Mouse (Mus musculus) embryo, embryonic 9.5 days (tissue): ENCODE data around the gene Ms4a6c.
"Not testable (repeated sequence)": the region's sequence is repeated elsewhere in the genome, so short reads cannot be mapped to it uniquely, and the experiment has no call there.

Experiments
- DNase-seq: peaks from one replicate; pipeline ENCODE4 v3.0.0-alpha.2; 2017; ENCODE audit errors: extremely low spot score

Ms4a6c gene

GRCm38 (mm10) chr19:11501326-11501725, 32.2 kb downstream of the Ms4a6c start:
- no peak for DNase-seq

DNA sequence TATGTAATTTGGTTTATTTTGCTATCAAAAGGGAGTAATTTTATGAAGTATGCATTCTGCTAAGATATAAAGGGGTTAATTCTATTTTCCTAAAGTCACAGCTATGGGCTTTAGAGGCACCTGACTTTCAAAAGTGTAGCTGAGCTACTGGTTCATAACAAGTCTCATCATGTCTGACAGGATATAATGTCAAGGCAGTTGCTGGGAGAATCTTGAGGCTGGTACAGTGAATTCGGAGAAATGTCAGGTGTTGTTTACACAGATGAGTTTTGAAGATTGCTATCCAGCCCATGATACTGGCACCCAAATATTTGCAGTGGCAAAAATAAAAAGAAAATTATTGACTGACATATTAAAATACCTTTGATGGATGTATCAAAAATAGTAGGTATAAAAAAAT, 35.7 kb downstream of the Ms4a6c start:
- no peak for DNase-seq

GRCm38 (mm10) chr19:11513458-11513857, 44.3 kb downstream of the Ms4a6c start:
- DNase-seq, result no peak

- DNase-seq, result no peak
These were observed 47.1 kb downstream of the Ms4a6c start, which contains the start of gene Ms4a6b for GRCm38 (mm10) chr19:11516246-11516645. Gene Ms4a6b, plus strand, starts transcription at chr19:11516512.

DNA sequence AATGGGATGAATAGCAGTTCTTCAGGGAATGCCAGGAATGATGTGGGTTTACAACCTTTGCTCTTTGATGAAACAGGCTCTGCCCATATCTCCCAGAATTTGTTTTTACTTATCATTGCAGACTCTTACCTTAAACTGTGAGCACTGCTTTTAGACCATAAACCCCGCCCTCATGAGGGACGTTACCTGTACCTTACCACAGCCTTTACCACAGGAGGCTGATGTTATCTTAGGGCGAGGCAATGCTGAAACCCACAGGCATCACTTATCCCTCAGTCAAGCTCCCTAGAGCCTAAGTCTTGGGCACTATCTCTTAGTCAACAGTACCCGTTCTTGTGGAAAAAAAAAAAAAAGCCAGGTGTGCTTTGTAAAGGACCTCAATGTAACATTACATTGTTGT, 47.7 kb downstream of the Ms4a6c start:
- DNase-seq, result no peak

DNA sequence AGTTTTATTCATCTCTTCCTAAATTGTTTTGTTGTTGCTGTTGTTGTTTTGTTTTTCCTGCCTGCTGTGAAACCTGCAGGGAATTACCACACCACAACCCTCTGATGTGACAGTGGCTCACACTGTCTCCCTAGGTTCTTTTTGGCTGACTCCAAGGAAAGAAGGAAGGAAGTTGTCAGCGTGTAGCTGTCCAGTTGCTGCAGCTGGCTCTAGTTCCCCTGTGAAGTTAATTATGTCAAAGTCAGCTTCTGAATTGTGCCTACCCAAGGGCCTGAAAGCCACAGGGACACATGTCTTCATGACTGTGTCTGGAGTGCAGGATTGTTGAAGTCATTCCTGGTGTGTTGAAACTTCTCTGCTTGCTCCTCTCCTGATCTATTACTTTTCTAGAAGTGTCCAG, 48.2 kb downstream of the Ms4a6c start:
- DNase-seq, result not testable (repeated sequence)

GRCm38 (mm10) chr19:11518356-11518755, 49.2 kb downstream of the Ms4a6c start:
- DNase-seq, result not testable (repeated sequence)

DNA sequence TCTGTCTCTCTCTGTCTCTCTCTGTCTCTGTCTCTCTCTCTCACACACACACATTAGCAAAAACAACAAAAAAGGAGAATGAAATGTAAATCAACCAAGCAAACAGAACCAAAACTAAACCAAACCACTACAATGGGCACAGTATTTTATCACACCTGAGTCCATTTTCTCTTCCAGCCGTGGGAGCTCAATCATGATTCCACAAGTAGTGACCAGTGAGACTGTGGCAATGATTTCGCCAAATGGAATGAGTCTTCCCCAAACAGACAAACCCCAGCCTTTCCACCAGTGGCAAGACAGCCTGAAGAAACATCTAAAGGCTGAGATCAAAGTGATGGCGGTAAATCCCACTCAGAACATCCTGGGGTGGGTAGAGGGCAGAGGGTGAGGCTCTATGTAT, 51.0 kb downstream of the Ms4a6c start:
- no peak for DNase-seq
